In the genomic region with DNA sequence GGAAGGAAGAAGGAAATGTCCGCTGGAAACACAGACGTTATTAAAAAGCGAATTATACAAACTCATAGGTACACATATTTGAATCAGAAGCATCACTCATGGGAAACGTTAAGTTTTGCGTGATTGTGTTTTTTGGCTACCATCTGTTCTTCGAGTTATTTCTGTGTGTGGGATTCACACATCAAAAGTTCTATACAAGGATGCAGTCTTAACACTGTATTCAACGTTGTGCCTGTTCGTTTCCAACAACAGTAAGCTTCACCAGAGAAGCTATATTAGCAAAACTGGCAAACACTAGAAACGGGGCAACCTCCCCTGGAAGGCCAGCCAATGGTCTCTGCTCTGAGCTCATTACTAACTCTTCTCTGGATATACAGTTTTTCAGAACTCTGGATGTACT, we compare ENCODE assay signal across 8 mouse cellular contexts.
"Had no signal": no experiment of that assay in that cellular context is flagged by ENCODE, and none has a peak within 500 bp of the region (broad histone marks: within the 10 kb centered on the region; RNA-seq: fewer than 3 reads in every experiment).

No protein-coding gene starts in this region.

- DNase-seq: lung, adult 18-20 months; lung, embryonic 14.5 days; lung, postnatal 10 days; midbrain, embryonic 14.5 days; retina, postnatal 1 day; right cerebral cortex, postnatal 4 days; thymus, postnatal 25 days; thymus, postnatal 4 days had no signal
